In genomic region chr2:25573068-25573467, GRCm38 (mm10) we compare ENCODE assay signal across 12 mouse cellular contexts. TPM values are rescaled to one million over a fixed set of nuclear protein-coding genes. Genes with fewer than 3 reads are reported as not detected.
DNase-seq lines count a peak whose midpoint lies in the region; ATAC-seq lines count a peak whose summit lies in the region.
"Had no signal": no experiment of that assay in that cellular context is flagged by ENCODE, and none has a peak within 500 bp of the region (broad histone marks: within the 10 kb centered on the region; RNA-seq: fewer than 3 reads in every experiment).

No protein-coding gene starts in this region.

- H3K9ac ChIP-seq in heart, embryonic 13.5 days, result peak overlapping the region; percentile 86
- peak overlapping the region; percentile 81 for H3K9ac ChIP-seq in intestine, embryonic 16.5 days (ENCODE audit: low read depth, low read length)
- 0 out of 2 replicates have a peak overlapping the region, but pooled peaks have one; percentile 28 for H3K9ac ChIP-seq in stomach, embryonic 16.5 days (ENCODE audit: low read length)

- H3K4me1 ChIP-seq in heart, embryonic 13.5 days, result peaks cover 39% of the 10 kb centered on the region
- H3K4me1 ChIP-seq in intestine, embryonic 16.5 days (ENCODE audit: control insufficient read depth, insufficient read depth, low read length), result peaks cover 45% of the 10 kb centered on the region
- H3K4me1 ChIP-seq in stomach, embryonic 16.5 days (ENCODE audit: control insufficient read depth, insufficient read depth, low read length), result peaks cover 29% of the 10 kb centered on the region

- H3K9me3 ChIP-seq in heart, embryonic 13.5 days, result no peaks in the 10 kb centered on the region
- H3K9me3 ChIP-seq in intestine, embryonic 16.5 days (ENCODE audit: control insufficient read depth, low read length), result no peaks in the 10 kb centered on the region
- no peaks in the 10 kb centered on the region for H3K9me3 ChIP-seq in stomach, embryonic 16.5 days (replicated peaks; ENCODE audit: control insufficient read depth, low read length)
- H3K9me3 ChIP-seq: lung, embryonic 15.5 days had no signal

- peaks cover 24% of the 10 kb centered on the region for H3K27me3 ChIP-seq in heart, embryonic 13.5 days (replicated peaks)
- H3K27me3 ChIP-seq in intestine, embryonic 16.5 days (replicated peaks; ENCODE audit: control insufficient read depth, insufficient read depth, low read length), result peaks cover 23% of the 10 kb centered on the region
- peaks cover 20% of the 10 kb centered on the region for H3K27me3 ChIP-seq in stomach, embryonic 16.5 days (ENCODE audit: control insufficient read depth, insufficient read depth, low read length)
- H3K27me3 ChIP-seq: CH12.LX had no signal

- H3K27ac ChIP-seq in heart, embryonic 13.5 days (replicated peaks), result no peak overlapping the region
- H3K27ac ChIP-seq in intestine, embryonic 16.5 days (ENCODE audit: low read length), result peak overlapping the region; percentile 93
- H3K27ac ChIP-seq in stomach, embryonic 16.5 days (ENCODE audit: low read length), result no peak overlapping the region
- H3K27ac ChIP-seq: gastrocnemius, adult 2 months; lung, embryonic 15.5 days had no signal

- no peak for ATAC-seq in heart, embryonic 13.5 days (ENCODE audit: extremely low read depth, insufficient number of reproducible peaks, low FRiP score, low TSS enrichment)
- ATAC-seq in intestine, embryonic 16.5 days, result peak; percentile 38
- no peak for ATAC-seq in stomach, embryonic 16.5 days (ENCODE audit: insufficient read depth, low FRiP score)
- ATAC-seq in megakaryocyte-erythroid progenitor cell, adult 5-6 weeks (replicated peaks; ENCODE audit: low FRiP score, low TSS enrichment, poor library complexity, severe bottlenecking), result no peak

- intact Hi-C loops in heart, postnatal 25 days (cut with DNase I), result no loop called here

- no peak for DNase-seq in heart, postnatal 25 days (ENCODE audit: low spot score)
- DNase-seq in thymus, postnatal 4 days, result peak; percentile 10
- no peak for DNase-seq in thymus, postnatal 0 days (ENCODE audit: low spot score)
- DNase-seq in kidney, postnatal 36 days, result no peak
- DNase-seq: layer of hippocampus, adult 9-11 months had no signal

- 93% methylated on average over 2 of the region's 2 CpGs for WGBS in heart, embryonic 13.5 days
- 71% methylated on average over 2 of the region's 2 CpGs for WGBS in intestine, embryonic 16.5 days
- 84% methylated on average over 2 of the region's 2 CpGs for WGBS in stomach, embryonic 16.5 days

- peak overlapping the region; percentile 71 for H3K4me3 ChIP-seq in heart, embryonic 13.5 days
- peak overlapping the region; percentile 69 for H3K4me3 ChIP-seq in intestine, embryonic 16.5 days (ENCODE audit: low read length)
- H3K4me3 ChIP-seq in stomach, embryonic 16.5 days (replicated peaks; ENCODE audit: low read length), result peak overlapping the region; percentile 67; the same call in 1 of the 2 replicates

- peaks cover 44% of the 10 kb centered on the region for H3K36me3 ChIP-seq in heart, embryonic 13.5 days
- no peaks in the 10 kb centered on the region; the same call in 1 of the 2 replicates for H3K36me3 ChIP-seq in intestine, embryonic 16.5 days (ENCODE audit: control insufficient read depth, insufficient read depth, low read length)
- H3K36me3 ChIP-seq in stomach, embryonic 16.5 days (ENCODE audit: control insufficient read depth, insufficient read depth, low read length), result 0 out of 2 replicates have a peak, but pooled peaks cover 7% of the 10 kb centered on the region

- peak overlapping the region; percentile 90 for H3K4me2 ChIP-seq in heart, embryonic 13.5 days
- peak overlapping the region; percentile 93 for H3K4me2 ChIP-seq in intestine, embryonic 16.5 days (ENCODE audit: low read depth, low read length)
- peak overlapping the region; percentile 96 for H3K4me2 ChIP-seq in stomach, embryonic 16.5 days (ENCODE audit: low read depth, low read length)

RNA-seq across cellular contexts. Expression of gene Mamdc4, which starts 1.6 kb away (rescaled TPM):
- 4.6 and 7.3 TPM in 2 replicates for polyA plus RNA-seq in heart, embryonic 13.5 days (2015; fragmentation: Nextera tagmentation; extraction: Ambion mirVana)
- total RNA-seq in heart, postnatal 25 days (2021), result 1 to 10 TPM; 1.3 to 3.2 TPM
- polyA plus RNA-seq in thymus, postnatal 0 days (2015; fragmentation: Nextera tagmentation; extraction: Ambion mirVana), result 0.53 and 1.0 TPM in 2 replicates
- polyA plus RNA-seq in intestine, embryonic 16.5 days (2015; fragmentation: Nextera tagmentation; extraction: Ambion mirVana), result 582 and 797 TPM in 2 replicates
- 74.0 and 87.4 TPM in 2 replicates for polyA plus RNA-seq in stomach, embryonic 16.5 days (2015; fragmentation: Nextera tagmentation; extraction: Ambion mirVana)
- total RNA-seq in megakaryocyte-erythroid progenitor cell, adult 5-6 weeks (2014; fragmentation: Nextera tagmentation), result 6.5 and 8.1 TPM in 2 replicates
- total RNA-seq in megakaryocyte-erythroid progenitor cell, adult 5-6 weeks (2017), result 0.38 and 2.0 TPM in 2 replicates

RNA-seq across cellular contexts. Expression of gene Phpt1, which starts 2.0 kb away (rescaled TPM):
- polyA plus RNA-seq in heart, embryonic 13.5 days (2015; fragmentation: Nextera tagmentation; extraction: Ambion mirVana), result 177 and 199 TPM in 2 replicates
- total RNA-seq in heart, postnatal 25 days (2021), result 10 to 100 TPM; 63.0 to 70.0 TPM
- polyA plus RNA-seq in thymus, postnatal 0 days (2015; fragmentation: Nextera tagmentation; extraction: Ambion mirVana), result 184 and 191 TPM in 2 replicates
- polyA plus RNA-seq in intestine, embryonic 16.5 days (2015; fragmentation: Nextera tagmentation; extraction: Ambion mirVana), result 145 and 176 TPM in 2 replicates
- 120 and 123 TPM in 2 replicates for polyA plus RNA-seq in stomach, embryonic 16.5 days (2015; fragmentation: Nextera tagmentation; extraction: Ambion mirVana)
- 36.5 and 43.2 TPM in 2 replicates for total RNA-seq in megakaryocyte-erythroid progenitor cell, adult 5-6 weeks (2014; fragmentation: Nextera tagmentation)
- total RNA-seq in megakaryocyte-erythroid progenitor cell, adult 5-6 weeks (2017), result 19.1 and 25.2 TPM in 2 replicates

RNA-seq across cellular contexts. Expression of gene Ajm1, which starts 8.5 kb away (rescaled TPM):
- polyA plus RNA-seq in heart, embryonic 13.5 days (2015; fragmentation: Nextera tagmentation; extraction: Ambion mirVana), result 0.14 and 0.27 TPM in 2 replicates
- total RNA-seq in heart, postnatal 25 days (2021), result under 1 TPM; 0.08 to 0.10 TPM
- 0.04 and 0.49 TPM in 2 replicates for polyA plus RNA-seq in thymus, postnatal 0 days (2015; fragmentation: Nextera tagmentation; extraction: Ambion mirVana)
- 0.93 and 1.4 TPM in 2 replicates for polyA plus RNA-seq in intestine, embryonic 16.5 days (2015; fragmentation: Nextera tagmentation; extraction: Ambion mirVana)
- 0.26 and 0.94 TPM in 2 replicates for polyA plus RNA-seq in stomach, embryonic 16.5 days (2015; fragmentation: Nextera tagmentation; extraction: Ambion mirVana)
- total RNA-seq in megakaryocyte-erythroid progenitor cell, adult 5-6 weeks (2014; fragmentation: Nextera tagmentation), result not detected in 2 replicates
- total RNA-seq in megakaryocyte-erythroid progenitor cell, adult 5-6 weeks (2017), result 0.09 TPM in 1 of 2 replicates, not detected in the other
- total RNA-seq: gastrocnemius, adult 2 months had no signal

RNA-seq across cellular contexts. Expression of gene Edf1, which starts 15.4 kb away (rescaled TPM):
- 277 and 302 TPM in 2 replicates for polyA plus RNA-seq in heart, embryonic 13.5 days (2015; fragmentation: Nextera tagmentation; extraction: Ambion mirVana)
- total RNA-seq in heart, postnatal 25 days (2021), result 100 to 1,000 TPM; 209 to 218 TPM
- polyA plus RNA-seq in thymus, postnatal 0 days (2015; fragmentation: Nextera tagmentation; extraction: Ambion mirVana), result 466 and 515 TPM in 2 replicates
- polyA plus RNA-seq in intestine, embryonic 16.5 days (2015; fragmentation: Nextera tagmentation; extraction: Ambion mirVana), result 343 and 364 TPM in 2 replicates
- 377 and 401 TPM in 2 replicates for polyA plus RNA-seq in stomach, embryonic 16.5 days (2015; fragmentation: Nextera tagmentation; extraction: Ambion mirVana)
- total RNA-seq in megakaryocyte-erythroid progenitor cell, adult 5-6 weeks (2014; fragmentation: Nextera tagmentation), result 151 and 209 TPM in 2 replicates
- 60.9 and 105 TPM in 2 replicates for total RNA-seq in megakaryocyte-erythroid progenitor cell, adult 5-6 weeks (2017)

RNA-seq across cellular contexts. Expression of gene Traf2, which starts 26.3 kb away (rescaled TPM):
- polyA plus RNA-seq in heart, embryonic 13.5 days (2015; fragmentation: Nextera tagmentation; extraction: Ambion mirVana), result 21.0 and 22.9 TPM in 2 replicates
- 10 to 100 TPM; 15.4 to 17.3 TPM for total RNA-seq in heart, postnatal 25 days (2021)
- 58.1 and 59.1 TPM in 2 replicates for polyA plus RNA-seq in thymus, postnatal 0 days (2015; fragmentation: Nextera tagmentation; extraction: Ambion mirVana)
- polyA plus RNA-seq in intestine, embryonic 16.5 days (2015; fragmentation: Nextera tagmentation; extraction: Ambion mirVana), result 28.4 and 34.1 TPM in 2 replicates
- polyA plus RNA-seq in stomach, embryonic 16.5 days (2015; fragmentation: Nextera tagmentation; extraction: Ambion mirVana), result 31.5 and 32.1 TPM in 2 replicates
- 19.2 and 22.4 TPM in 2 replicates for total RNA-seq in megakaryocyte-erythroid progenitor cell, adult 5-6 weeks (2014; fragmentation: Nextera tagmentation)
- total RNA-seq in megakaryocyte-erythroid progenitor cell, adult 5-6 weeks (2017), result 13.7 and 14.3 TPM in 2 replicates

Comparison
In these comparisons a context has a peak if more than half of its experiments do, and no peak if none do; other contexts are left out.
1. H3K9ac ChIP-seq: peak in every context shown above with its lines; median percentile 86 in heart, embryonic 13.5 days; 81 in intestine, embryonic 16.5 days; 28 in stomach, embryonic 16.5 days.